Mouse (Mus musculus) adrenal gland, adult 2 months (tissue): Measurements from ENCODE around the gene Map3k14. TPM values are rescaled to one million over a fixed set of nuclear protein-coding genes. Genes with fewer than 3 reads are reported as not detected.
"Not testable (repeated sequence)": the region's sequence is repeated elsewhere in the genome, so short reads cannot be mapped to it uniquely, and the experiment has no call there.

Experiments used
- DNase-seq: peaks from one replicate; pipeline ENCODE4 v3.0.0; 2021
- long read RNA-seq: library from polyadenylated mRNA; stranded (forward); transcript quantifications from one replicate; pipeline ENCODE4 v2.0.0, GENCODE M21; 2021
- polyA plus RNA-seq: library from polyadenylated mRNA; depleted of rRNA; stranded (reverse); fragments of >200 nt; gene quantifications from 2 replicates; pipeline ENCODE4 v1.2.3, GENCODE M21; 2012; rRNA removed
- total RNA-seq, 2 experiments: library from RNA; stranded (reverse); gene quantifications; 2 replicates each; pipeline ENCODE4 v1.2.3; 2021

The Map3k14 gene
- 1 to 10 TPM; 5.3 to 9.7 TPM for total RNA-seq
- polyA plus RNA-seq: 12.6 and 18.2 TPM in 2 replicates
- long read RNA-seq, full-length matches to known transcripts: 2 of 3 reads
- long read RNA-seq, partial matches to known transcripts: 1 of 3 reads
- long read RNA-seq, other reads (novel, unspliced or antisense): 0 of 3 reads

GRCm38 (mm10) chr11:103267346-103268219 is at the start of gene Map3k14:
TSS of gene Map3k14 (minus strand) at chr11:103267472.
- peak; percentile 100 for DNase-seq

- no peak for DNase-seq
These were observed 48.1 kb upstream of the Map3k14 start for GRCm38 (mm10) chr11:103315379-103315778.

DNA sequence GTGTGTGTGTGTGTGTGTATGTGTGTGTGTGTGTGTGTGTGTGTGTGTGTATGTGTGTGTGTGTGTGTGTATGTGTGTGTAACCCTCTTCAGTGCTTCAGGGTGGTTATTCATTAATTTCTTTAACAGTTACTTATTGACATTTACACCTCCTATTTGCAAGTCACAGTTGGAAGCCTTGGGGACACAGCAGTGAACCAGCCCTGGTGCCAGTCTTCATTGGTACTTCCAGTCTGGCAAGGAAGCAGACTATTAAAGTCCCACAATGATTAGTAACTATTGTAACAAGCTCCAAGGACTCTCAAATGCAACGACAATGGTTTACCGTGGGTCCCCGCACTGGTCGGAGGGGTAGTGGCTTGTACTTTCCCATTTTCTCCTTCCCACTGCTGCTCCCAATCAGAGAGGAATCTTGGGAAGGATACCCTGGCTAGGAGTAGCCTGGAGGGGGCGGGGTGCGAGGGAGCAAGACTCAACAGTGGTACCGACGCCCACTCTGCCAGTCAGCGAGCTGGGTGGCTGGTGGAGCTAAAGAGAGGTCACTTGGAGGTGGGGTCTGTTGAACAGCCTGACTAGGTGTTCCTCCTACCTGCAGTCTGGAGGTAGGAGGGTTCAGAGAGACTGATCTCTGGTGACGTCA is 47.6 kb upstream of the Map3k14 start:
- no peak for DNase-seq

DNA sequence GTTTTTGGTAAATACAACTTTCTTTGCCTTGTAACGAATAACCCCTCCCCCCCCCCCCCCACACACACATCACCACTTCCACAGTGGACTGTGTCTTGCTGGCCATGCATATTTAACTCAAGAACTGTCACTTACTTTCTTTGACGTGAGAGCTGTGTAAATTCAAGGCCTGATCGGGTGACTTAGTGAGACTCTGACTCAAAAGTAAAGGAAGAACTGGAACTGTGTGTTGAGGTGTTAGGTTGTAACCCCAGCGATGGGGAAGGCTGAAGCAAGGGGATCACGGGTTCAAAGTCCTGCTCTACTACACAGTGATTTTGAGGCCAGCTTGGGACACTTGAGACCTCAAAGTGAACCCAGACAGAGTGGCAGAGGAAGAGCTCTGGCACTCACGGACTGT is 46.3 kb upstream of the Map3k14 start:
- no peak for DNase-seq

DNA sequence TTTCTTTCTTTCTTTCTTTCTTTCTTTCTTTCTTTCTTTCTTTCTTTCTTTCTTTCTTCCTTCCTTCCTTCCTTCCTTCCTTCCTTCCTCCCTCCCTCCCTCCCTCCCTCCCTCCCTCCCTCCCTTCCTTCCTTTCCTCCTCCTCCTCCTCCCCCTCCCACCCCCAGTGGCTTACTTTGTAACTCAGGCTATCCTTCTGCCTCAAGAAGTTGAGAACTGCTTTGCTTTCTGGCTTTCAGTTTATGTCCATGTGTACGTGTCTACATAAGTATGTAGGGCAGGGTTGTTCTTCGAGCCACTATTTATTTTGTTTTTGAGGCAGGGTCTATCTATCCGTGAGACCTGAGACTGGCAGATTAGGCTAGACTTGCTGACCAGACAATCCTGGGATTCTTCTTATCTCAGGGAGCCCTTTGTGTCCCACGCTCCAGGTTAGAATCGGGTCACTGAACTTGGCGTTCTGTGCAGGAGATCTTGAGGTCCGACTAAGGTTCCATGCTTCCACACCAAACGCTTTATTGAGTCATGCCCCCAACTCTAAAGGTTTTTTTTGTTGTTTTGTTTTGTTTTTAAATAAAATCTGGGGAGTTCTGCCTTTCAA is 45.5 kb upstream of the Map3k14 start:
- no peak for DNase-seq

- DNase-seq: peak; percentile 88
These were observed 44.8 kb upstream of the Map3k14 start for GRCm38 (mm10) chr11:103311960-103312611.

GRCm38 (mm10) chr11:103309956-103310574 is 42.8 kb upstream of the Map3k14 start:
- DNase-seq: no peak

GRCm38 (mm10) chr11:103307910-103308309 is 40.6 kb upstream of the Map3k14 start:
- DNase-seq: peak; percentile 50

GRCm38 (mm10) chr11:103304525-103304924 is 37.3 kb upstream of the Map3k14 start:
- no peak for DNase-seq

- DNase-seq: no peak
These were observed 27.5 kb upstream of the Map3k14 start for GRCm38 (mm10) chr11:103294772-103295171.

- DNase-seq: no peak
These were observed 26.8 kb upstream of the Map3k14 start for GRCm38 (mm10) chr11:103294066-103294465.

- no peak for DNase-seq
These were observed 25.6 kb upstream of the Map3k14 start for GRCm38 (mm10) chr11:103292890-103293287.

- DNase-seq: peak; percentile 41
These were observed 25.0 kb upstream of the Map3k14 start for GRCm38 (mm10) chr11:103292152-103292889.

DNA sequence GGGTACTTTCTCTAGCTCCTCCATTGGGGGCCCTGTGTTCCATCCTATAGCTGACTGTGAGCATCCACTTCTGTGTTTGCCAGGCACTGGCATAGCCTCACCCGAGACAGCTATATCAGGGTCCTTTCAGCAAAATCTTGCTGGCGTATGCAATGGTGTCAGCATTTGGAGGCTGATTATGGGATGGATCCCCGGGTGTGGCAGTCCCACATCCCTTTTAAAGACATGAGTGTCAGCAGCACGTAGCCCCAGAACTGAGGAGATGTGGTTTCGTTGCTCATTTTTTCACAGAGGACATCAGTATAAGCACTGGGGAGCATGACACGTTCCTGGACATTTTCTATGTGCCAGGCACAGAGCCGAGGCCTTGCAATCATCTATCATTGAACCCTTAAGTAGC is 23.6 kb upstream of the Map3k14 start:
- DNase-seq: not testable (repeated sequence)

- DNase-seq: no peak
These were observed 21.2 kb upstream of the Map3k14 start for GRCm38 (mm10) chr11:103288291-103288963.

DNA sequence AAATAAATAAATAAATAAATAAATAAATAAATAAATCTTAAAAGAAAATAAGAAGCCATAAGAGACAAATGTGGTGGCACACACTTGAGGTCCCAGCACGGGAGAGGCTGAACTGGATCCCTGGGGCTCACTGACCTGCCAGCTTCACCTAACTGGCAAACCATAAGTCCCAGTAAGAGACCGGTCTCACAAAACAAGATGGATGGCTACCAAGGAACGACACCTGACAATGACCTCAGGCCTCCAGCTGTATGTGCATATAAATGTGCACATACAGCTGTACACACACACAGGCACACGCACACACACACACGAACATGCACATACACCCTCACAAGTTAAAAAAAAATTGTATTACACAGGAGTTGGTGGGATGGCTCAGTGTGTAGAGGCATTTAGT is 19.6 kb upstream of the Map3k14 start:
- DNase-seq: no peak

DNA sequence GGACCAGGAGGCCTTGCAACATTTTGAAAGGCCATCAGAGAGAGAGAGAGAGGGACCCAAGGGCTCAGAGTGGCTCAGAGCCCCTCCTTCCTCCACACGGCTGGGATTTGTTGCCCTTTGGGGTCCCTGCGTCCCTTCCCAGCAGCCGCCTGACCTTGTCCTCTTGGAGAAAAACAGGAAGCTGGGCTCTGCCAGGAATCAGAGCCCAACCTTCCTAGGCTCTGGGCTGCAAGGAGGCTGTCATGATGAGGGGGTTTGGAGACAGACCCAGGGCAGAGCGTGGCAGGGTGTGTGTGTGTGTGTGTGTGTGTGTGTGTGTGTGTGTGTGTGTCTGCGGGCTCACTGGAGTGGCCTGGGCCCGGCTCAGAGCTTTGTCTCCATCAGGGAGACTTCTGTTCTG is 18.7 kb upstream of the Map3k14 start:
- DNase-seq: no peak

GRCm38 (mm10) chr11:103285276-103285675 is 18.0 kb upstream of the Map3k14 start:
- DNase-seq: no peak

GRCm38 (mm10) chr11:103281784-103282183 is 14.5 kb upstream of the Map3k14 start:
- DNase-seq: no peak

GRCm38 (mm10) chr11:103276450-103276849 is 9.2 kb upstream of the Map3k14 start:
- no peak for DNase-seq
